Mouse (Mus musculus) heart, adult 2 months (tissue): ENCODE data around the gene Fxyd2.

Experiments
- CTCF ChIP-seq: fragments of 200-600 bp; IDR thresholded peaks from 2 replicates; pipeline ENCODE4 v1.8.1; 2022; ENCODE audit warnings: antibody characterized with exemption, mild to moderate bottlenecking, moderate library complexity
- POLR2A ChIP-seq: fragments of 200-500 bp; IDR thresholded peaks from 2 replicates; pipeline ENCODE4 v1.6.1; 2011; ENCODE audit warnings: mild to moderate bottlenecking, low read depth, low read length, control low read depth; ENCODE audit not compliant: insufficient read depth

- no peak for TF ChIP-seq POLR2A
- TF ChIP-seq CTCF = no peak
These were observed 55.6 kb downstream of the Fxyd2 start for GRCm38 (mm10) chr9:45454889-45455610.
